Mouse (Mus musculus) CH12.LX (cell line): ENCODE data around the gene Ptprb.

Source experiments
- CTCF ChIP-seq, 2 experiments: IDR thresholded peaks in 1 of 2; conservative IDR thresholded peaks in 1 of 2; 2 replicates each; pipeline ENCODE4 v1.5.1; 2011 to 2012; ENCODE audit warnings: low read depth in 2 of 2, low read length in 2 of 2, improper control_type of control experiment in 1 of 2, inconsistent platforms in 1 of 2, mild to moderate bottlenecking in 1 of 2, moderate library complexity in 1 of 2
- E2F4 ChIP-seq: IDR thresholded peaks from 2 replicates; pipeline ENCODE4 v1.6.1; 2011; ENCODE audit warnings: low read depth, low read length, improper control_type of control experiment; ENCODE audit not compliant: insufficient replicate concordance
- JUN ChIP-seq: IDR thresholded peaks from 2 replicates; pipeline ENCODE4 v1.6.1; 2011; ENCODE audit warnings: low read depth, mild to moderate bottlenecking, low read length, improper control_type of control experiment, moderate library complexity; ENCODE audit not compliant: insufficient read depth
- JUND ChIP-seq: conservative IDR thresholded peaks from 2 replicates; pipeline ENCODE4 v1.6.1; 2011; ENCODE audit warnings: low read depth, low read length, improper control_type of control experiment
- MEF2A ChIP-seq: IDR thresholded peaks from 2 replicates; pipeline ENCODE4 v1.6.1; 2014; ENCODE audit warnings: low read depth, mild to moderate bottlenecking, inconsistent platforms, low read length, improper control_type of control experiment, borderline replicate concordance
- POLR2A ChIP-seq: IDR thresholded peaks from 2 replicates; pipeline ENCODE4 v1.6.1; 2011; ENCODE audit warnings: low read depth, mild to moderate bottlenecking, improper control_type of control experiment, low read length
- POLR2AphosphoS2 ChIP-seq: IDR thresholded peaks from 2 replicates; pipeline ENCODE4 v1.6.1; 2011; ENCODE audit warnings: low read depth, low read length, improper control_type of control experiment
- RAD21 ChIP-seq: IDR thresholded peaks from 2 replicates; pipeline ENCODE4 v1.6.1; 2011; ENCODE audit warnings: low read depth, mild to moderate bottlenecking, low read length, improper control_type of control experiment, moderate library complexity
- RCOR1 ChIP-seq: conservative IDR thresholded peaks from 2 replicates; pipeline ENCODE4 v1.6.1; 2012; ENCODE audit warnings: low read depth, mild to moderate bottlenecking, inconsistent platforms, low read length, improper control_type of control experiment
- UBTF ChIP-seq: IDR thresholded peaks from 2 replicates; pipeline ENCODE4 v1.6.1; 2012; ENCODE audit warnings: low read depth, mild to moderate bottlenecking, inconsistent platforms, low read length, improper control_type of control experiment, moderate library complexity
- ZC3H11A ChIP-seq: IDR thresholded peaks from 2 replicates; pipeline ENCODE4 v1.6.1; 2012; ENCODE audit warnings: low read depth, mild to moderate bottlenecking, inconsistent platforms, low read length, improper control_type of control experiment
- ZNF384 ChIP-seq: IDR thresholded peaks from 2 replicates; pipeline ENCODE4 v1.6.1; 2012; ENCODE audit warnings: low read depth, low read length, improper control_type of control experiment, inconsistent platforms

DNA sequence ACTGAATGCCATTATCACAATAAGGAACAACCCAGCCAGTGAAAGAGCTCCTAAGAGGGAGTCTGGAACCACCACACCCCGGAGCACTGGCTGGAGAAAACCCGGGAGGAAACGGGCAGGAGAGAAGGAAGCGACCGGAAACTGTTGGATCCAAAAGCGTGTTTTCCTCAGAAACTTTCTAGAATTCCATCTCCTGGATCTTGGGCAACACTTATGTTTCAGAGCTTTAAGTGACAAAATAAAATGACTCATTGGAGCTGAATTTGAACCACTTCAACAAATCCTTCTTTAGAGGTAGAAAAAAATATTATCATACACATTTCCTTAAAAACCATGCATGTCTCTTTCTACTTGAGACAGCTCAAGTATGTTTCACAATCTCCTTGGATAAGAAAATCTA, 145.7 kb downstream of the Ptprb start:
- TF ChIP-seq CTCF (conservative IDR thresholded peaks at IDR 0.05 in 1 of 2, IDR thresholded peaks at IDR 0.05 in 1 of 2; ENCODE audit: low read depth in 2 of 2, low read length in 2 of 2) (no peak), POLR2A (no peak), RAD21 (no peak), RCOR1 (no peak), JUND (no peak), POLR2AphosphoS2 (no peak), MEF2A (no peak), UBTF (no peak), ZNF384 (no peak), E2F4 (no peak), JUN (no peak), ZC3H11A (no peak)
